Mouse (Mus musculus): ENCODE results near the gene Trmt10b. TPM values are rescaled to one million over a fixed set of nuclear protein-coding genes. Genes with fewer than 3 reads are reported as not detected.
A peak's percentile ranks its signal among the peaks of the same experiment; 100 is the strongest.

The Trmt10b gene
- polyA plus RNA-seq, 1 experiment from 2014 or later: 20.6 TPM

GRCm38 (mm10) chr4:45275770-45276169 is 21.2 kb upstream of the Trmt10b start:
- no peaks in the 10 kb centered on the region for H3K27me3 ChIP-seq (ENCODE audit: control insufficient read depth, insufficient read depth, low read length)
- no peaks in the 10 kb centered on the region for H3K9me3 ChIP-seq (ENCODE audit: control insufficient read depth, low read length)
- no peak overlapping the region for H3K27ac ChIP-seq (ENCODE audit: low read depth, low read length)
- ATAC-seq (ENCODE audit: low FRiP score, low TSS enrichment): no peak
- H3K4me2 ChIP-seq (replicated peaks; ENCODE audit: low read depth, low read length): no peak overlapping the region
- no peaks in the 10 kb centered on the region for H3K4me1 ChIP-seq (ENCODE audit: control insufficient read depth, insufficient read depth, low read length)
- WGBS: 64% methylated on average over 8 of the region's 8 CpGs
- H3K36me3 ChIP-seq (ENCODE audit: control insufficient read depth, insufficient read depth, low read length): no peaks in the 10 kb centered on the region
- H3K9ac ChIP-seq (ENCODE audit: low read depth, low read length): no peak overlapping the region
- H3K4me3 ChIP-seq (ENCODE audit: low read length): no peak overlapping the region

DNA sequence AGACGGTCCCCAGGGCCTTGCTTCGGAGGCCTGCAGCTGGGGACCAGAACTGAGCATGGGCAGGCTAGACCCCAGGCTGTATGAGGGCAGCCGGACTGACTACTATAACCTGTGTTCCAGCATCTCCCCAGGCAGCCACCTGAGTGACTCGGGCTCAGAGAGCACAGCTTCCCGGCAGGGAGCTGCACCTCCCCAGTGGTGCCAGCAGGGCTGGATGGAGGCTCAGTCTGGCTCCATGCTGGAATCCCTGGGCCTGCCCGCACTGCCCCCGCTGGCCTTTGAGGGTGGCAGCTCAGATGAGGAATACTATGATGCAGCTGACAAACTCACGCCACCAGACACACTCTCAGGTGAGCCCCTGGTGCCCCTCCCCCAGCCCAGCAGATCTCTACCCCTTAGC is 17.6 kb upstream of the Trmt10b start:
- Histone ChIP-seq H3K36me3 (ENCODE audit: control insufficient read depth, insufficient read depth, low read length) (no peaks in the 10 kb centered on the region), H3K4me2 (replicated peaks; ENCODE audit: low read depth, low read length) (no peak overlapping the region), H3K9me3 (ENCODE audit: control insufficient read depth, low read length) (no peaks in the 10 kb centered on the region), H3K4me3 (ENCODE audit: low read length) (no peak overlapping the region), H3K4me1 (ENCODE audit: control insufficient read depth, insufficient read depth, low read length) (no peaks in the 10 kb centered on the region), H3K27ac (ENCODE audit: low read depth, low read length) (no peak overlapping the region), H3K9ac (ENCODE audit: low read depth, low read length) (no peak overlapping the region), H3K27me3 (ENCODE audit: control insufficient read depth, insufficient read depth, low read length) (no peaks in the 10 kb centered on the region)
- ATAC-seq (ENCODE audit: low FRiP score, low TSS enrichment): peak; percentile 35; the same call in 1 of the 2 replicates
- 51% methylated on average over 8 of the region's 8 CpGs for WGBS

DNA sequence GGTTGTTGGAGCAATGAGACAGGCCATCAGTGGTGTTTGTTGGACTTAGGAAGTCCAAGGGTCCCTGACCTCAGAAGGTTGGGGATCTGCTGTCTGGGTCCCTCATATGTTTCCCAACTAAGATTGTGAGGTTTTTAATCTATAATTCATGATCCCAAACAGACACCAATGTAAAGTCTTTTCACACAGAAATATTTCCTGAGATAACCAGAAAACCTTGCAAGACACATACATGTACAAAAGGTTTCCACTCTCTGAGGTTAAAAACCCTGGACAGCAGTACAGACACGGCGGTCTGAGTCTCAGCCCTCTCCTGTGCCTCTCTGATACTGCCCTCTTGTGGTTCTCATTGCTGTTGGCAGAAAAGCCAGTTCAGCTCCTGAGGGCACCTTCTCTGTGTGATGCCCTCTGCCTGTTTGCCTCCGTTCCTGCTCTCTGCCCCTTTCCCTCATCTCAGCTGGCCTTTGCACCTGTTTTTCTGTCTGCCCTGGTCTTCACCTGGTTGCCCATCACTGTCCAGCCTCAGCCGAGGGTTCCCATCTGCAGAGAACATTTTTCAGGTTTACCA is 16.9 kb upstream of the Trmt10b start:
- Histone ChIP-seq H3K9me3 (ENCODE audit: control insufficient read depth, low read length) (no peaks in the 10 kb centered on the region), H3K4me1 (ENCODE audit: control insufficient read depth, insufficient read depth, low read length) (0 out of 2 replicates have a peak, but pooled peaks cover 1% of the 10 kb centered on the region), H3K9ac (ENCODE audit: low read depth, low read length) (no peak overlapping the region), H3K4me3 (ENCODE audit: low read length) (no peak overlapping the region), H3K4me2 (replicated peaks; ENCODE audit: low read depth, low read length) (no peak overlapping the region), H3K27me3 (ENCODE audit: control insufficient read depth, insufficient read depth, low read length) (no peaks in the 10 kb centered on the region), H3K36me3 (ENCODE audit: control insufficient read depth, insufficient read depth, low read length) (no peaks in the 10 kb centered on the region), H3K27ac (ENCODE audit: low read depth, low read length) (no peak overlapping the region)
- ATAC-seq (ENCODE audit: low FRiP score, low TSS enrichment): peak; percentile 51; the same call in 1 of the 2 replicates
- 21% methylated on average over 4 of the region's 4 CpGs for WGBS

- ATAC-seq (ENCODE audit: low FRiP score, low TSS enrichment): no peak
- Histone ChIP-seq H3K9me3 (ENCODE audit: control insufficient read depth, low read length) (no peaks in the 10 kb centered on the region), H3K4me3 (ENCODE audit: low read length) (no peak overlapping the region), H3K27ac (ENCODE audit: low read depth, low read length) (no peak overlapping the region), H3K9ac (ENCODE audit: low read depth, low read length) (no peak overlapping the region), H3K4me2 (replicated peaks; ENCODE audit: low read depth, low read length) (no peak overlapping the region), H3K4me1 (ENCODE audit: control insufficient read depth, insufficient read depth, low read length) (peaks cover 7% of the 10 kb centered on the region; the same call in 1 of the 2 replicates), H3K36me3 (ENCODE audit: control insufficient read depth, insufficient read depth, low read length) (no peaks in the 10 kb centered on the region), H3K27me3 (ENCODE audit: control insufficient read depth, insufficient read depth, low read length) (no peaks in the 10 kb centered on the region)
- WGBS: 56% methylated on average over 3 of the region's 3 CpGs
Measured at GRCm38 (mm10) chr4:45286318-45286717, 10.6 kb upstream of the Trmt10b start.

- 81% methylated on average over 5 of the region's 5 CpGs for WGBS
- no peak overlapping the region for H3K9ac ChIP-seq (ENCODE audit: low read depth, low read length)
- H3K4me3 ChIP-seq (ENCODE audit: low read length): no peak overlapping the region
- H3K27ac ChIP-seq (ENCODE audit: low read depth, low read length): no peak overlapping the region
- H3K4me2 ChIP-seq (replicated peaks; ENCODE audit: low read depth, low read length): no peak overlapping the region
- H3K36me3 ChIP-seq (ENCODE audit: control insufficient read depth, insufficient read depth, low read length): no peaks in the 10 kb centered on the region
- no peak for ATAC-seq (ENCODE audit: low FRiP score, low TSS enrichment)
- no peaks in the 10 kb centered on the region for H3K27me3 ChIP-seq (ENCODE audit: control insufficient read depth, insufficient read depth, low read length)
- no peaks in the 10 kb centered on the region for H3K9me3 ChIP-seq (ENCODE audit: control insufficient read depth, low read length)
- peaks cover 7% of the 10 kb centered on the region; the same call in 1 of the 2 replicates for H3K4me1 ChIP-seq (ENCODE audit: control insufficient read depth, insufficient read depth, low read length)
Measured at GRCm38 (mm10) chr4:45287906-45288305, 9.0 kb upstream of the Trmt10b start.

- Histone ChIP-seq H3K27me3 (ENCODE audit: control insufficient read depth, insufficient read depth, low read length) (no peaks in the 10 kb centered on the region), H3K4me1 (ENCODE audit: control insufficient read depth, insufficient read depth, low read length) (no peaks in the 10 kb centered on the region), H3K4me3 (ENCODE audit: low read length) (no peak overlapping the region), H3K27ac (ENCODE audit: low read depth, low read length) (no peak overlapping the region), H3K4me2 (replicated peaks; ENCODE audit: low read depth, low read length) (no peak overlapping the region), H3K9ac (ENCODE audit: low read depth, low read length) (no peak overlapping the region), H3K36me3 (ENCODE audit: control insufficient read depth, insufficient read depth, low read length) (peaks cover 44% of the 10 kb centered on the region), H3K9me3 (ENCODE audit: control insufficient read depth, low read length) (no peaks in the 10 kb centered on the region)
- no peak for ATAC-seq (ENCODE audit: low FRiP score, low TSS enrichment)
- 96% methylated on average over 14 of the region's 14 CpGs for WGBS
Measured at GRCm38 (mm10) chr4:45305536-45305935, 8.6 kb downstream of the Trmt10b start.

- WGBS: 53% methylated on average over 11 of the region's 11 CpGs
- H3K9ac ChIP-seq (ENCODE audit: low read depth, low read length): no peak overlapping the region
- no peak for ATAC-seq (ENCODE audit: low FRiP score, low TSS enrichment)
- no peak overlapping the region for H3K4me2 ChIP-seq (replicated peaks; ENCODE audit: low read depth, low read length)
- no peaks in the 10 kb centered on the region for H3K27me3 ChIP-seq (ENCODE audit: control insufficient read depth, insufficient read depth, low read length)
- no peak overlapping the region for H3K4me3 ChIP-seq (ENCODE audit: low read length)
- H3K27ac ChIP-seq (ENCODE audit: low read depth, low read length): no peak overlapping the region
- H3K9me3 ChIP-seq (ENCODE audit: control insufficient read depth, low read length): no peaks in the 10 kb centered on the region
- H3K4me1 ChIP-seq (ENCODE audit: control insufficient read depth, insufficient read depth, low read length): no peaks in the 10 kb centered on the region
- H3K36me3 ChIP-seq (ENCODE audit: control insufficient read depth, insufficient read depth, low read length): peaks cover 36% of the 10 kb centered on the region
Measured at GRCm38 (mm10) chr4:45308046-45308445, 11.1 kb downstream of the Trmt10b start.

- 92% methylated on average over 6 of the region's 6 CpGs for WGBS
- Histone ChIP-seq H3K27ac (ENCODE audit: low read depth, low read length) (no peak overlapping the region), H3K36me3 (ENCODE audit: control insufficient read depth, insufficient read depth, low read length) (peaks cover 33% of the 10 kb centered on the region)
Measured at GRCm38 (mm10) chr4:45308606-45309005, 11.7 kb downstream of the Trmt10b start.

GRCm38 (mm10) chr4:45311056-45311455 is 14.1 kb downstream of the Trmt10b start:
- Histone ChIP-seq H3K36me3 (ENCODE audit: control insufficient read depth, insufficient read depth, low read length) (peaks cover 39% of the 10 kb centered on the region), H3K4me3 (ENCODE audit: low read length) (no peak overlapping the region), H3K9me3 (ENCODE audit: control insufficient read depth, low read length) (no peaks in the 10 kb centered on the region), H3K9ac (ENCODE audit: low read depth, low read length) (no peak overlapping the region), H3K4me1 (ENCODE audit: control insufficient read depth, insufficient read depth, low read length) (no peaks in the 10 kb centered on the region), H3K27me3 (ENCODE audit: control insufficient read depth, insufficient read depth, low read length) (no peaks in the 10 kb centered on the region), H3K27ac (ENCODE audit: low read depth, low read length) (no peak overlapping the region), H3K4me2 (replicated peaks; ENCODE audit: low read depth, low read length) (no peak overlapping the region)
- 97% methylated on average over 2 of the region's 2 CpGs for WGBS
- no peak for ATAC-seq (ENCODE audit: low FRiP score, low TSS enrichment)

More at GRCm38 (mm10) chr4:45308606-45309005, 11.7 kb downstream of the Trmt10b start:
- H3K27me3 ChIP-seq (ENCODE audit: control insufficient read depth, insufficient read depth, low read length): no peaks in the 10 kb centered on the region
- no peaks in the 10 kb centered on the region for H3K9me3 ChIP-seq (ENCODE audit: control insufficient read depth, low read length)
- no peak overlapping the region for H3K4me2 ChIP-seq (replicated peaks; ENCODE audit: low read depth, low read length)
- no peaks in the 10 kb centered on the region for H3K4me1 ChIP-seq (ENCODE audit: control insufficient read depth, insufficient read depth, low read length)
- ATAC-seq (ENCODE audit: low FRiP score, low TSS enrichment): no peak
- H3K4me3 ChIP-seq (ENCODE audit: low read length): no peak overlapping the region
- H3K9ac ChIP-seq (ENCODE audit: low read depth, low read length): no peak overlapping the region

All from kidney, embryonic 14.5 days (tissue).